Mouse (Mus musculus) urinary bladder, postnatal 36 days (tissue): ENCODE results near the gene Gm45711.
"Not testable (repeated sequence)": the region's sequence is repeated elsewhere in the genome, so short reads cannot be mapped to it uniquely, and the experiment has no call there.

Experiments used
- DNase-seq, 2 experiments: peaks; one replicate each; pipeline ENCODE4 v3.0.0; 2022; ENCODE audit warnings: low spot score in 2 of 2, mixed read lengths in 1 of 2

The Gm45711 gene

DNA sequence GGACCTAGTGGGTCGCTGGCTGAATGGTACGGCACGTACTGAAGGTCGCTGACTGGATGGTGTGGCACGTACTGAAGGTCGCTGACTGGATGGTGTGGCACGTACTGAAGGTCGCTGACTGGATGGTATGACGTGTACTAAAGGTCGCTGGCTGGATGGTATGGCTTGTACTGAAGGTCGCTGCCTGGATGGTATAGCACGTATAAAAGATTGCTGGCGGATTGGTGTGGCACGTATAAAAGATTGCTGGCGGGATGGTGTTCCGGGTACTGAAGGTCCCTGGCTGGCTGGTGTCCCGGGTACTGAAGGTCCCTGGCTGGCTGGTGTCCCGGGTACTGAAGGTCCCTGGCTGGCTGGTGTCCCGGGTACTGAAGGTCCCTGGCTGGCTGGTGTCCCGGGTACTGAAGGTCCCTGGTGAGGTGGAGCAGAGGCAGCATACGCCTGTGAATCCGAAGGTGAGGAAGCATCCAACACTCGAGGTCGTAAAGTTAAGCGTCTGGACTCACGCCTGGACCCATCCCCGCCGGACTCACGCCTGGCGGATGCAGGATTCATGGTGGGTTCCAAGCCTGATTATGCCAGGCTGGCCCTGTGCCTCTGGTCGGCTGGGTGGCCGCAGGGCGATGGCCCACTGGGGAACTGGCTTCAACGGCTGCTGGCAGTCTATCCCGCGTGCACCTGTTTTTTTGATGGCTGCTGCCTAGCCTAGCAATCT is at the start of gene Gm45711, which contains the start of gene Cmtm1:
Gene Gm45711 (minus strand): TSS at position 641 of the 715 bp plus-strand sequence.
Gene Cmtm1 (minus strand): TSS at position 705 of the 715 bp plus-strand sequence.
- not testable (repeated sequence) for DNase-seq

DNA sequence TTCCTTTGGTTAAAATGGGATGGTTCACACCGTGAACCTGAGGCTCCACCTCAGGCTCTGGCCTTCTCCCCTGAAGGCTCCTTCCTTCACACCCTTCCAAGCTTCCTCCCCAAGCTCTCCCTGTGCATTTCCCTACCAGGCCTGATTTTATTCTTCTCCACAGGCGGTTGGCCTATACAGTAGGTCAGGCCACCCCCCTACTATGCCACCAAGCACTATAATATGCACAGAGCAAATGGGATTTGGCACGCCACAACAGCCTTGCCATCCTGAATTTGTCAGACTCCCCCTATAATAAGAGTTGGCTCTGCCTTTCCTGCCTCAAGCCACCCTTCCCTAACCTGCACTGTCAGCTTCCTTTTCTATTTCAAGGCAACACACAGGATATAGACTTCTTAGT is 48.8 kb upstream of the Gm45711 start:
- no peak for DNase-seq

DNA sequence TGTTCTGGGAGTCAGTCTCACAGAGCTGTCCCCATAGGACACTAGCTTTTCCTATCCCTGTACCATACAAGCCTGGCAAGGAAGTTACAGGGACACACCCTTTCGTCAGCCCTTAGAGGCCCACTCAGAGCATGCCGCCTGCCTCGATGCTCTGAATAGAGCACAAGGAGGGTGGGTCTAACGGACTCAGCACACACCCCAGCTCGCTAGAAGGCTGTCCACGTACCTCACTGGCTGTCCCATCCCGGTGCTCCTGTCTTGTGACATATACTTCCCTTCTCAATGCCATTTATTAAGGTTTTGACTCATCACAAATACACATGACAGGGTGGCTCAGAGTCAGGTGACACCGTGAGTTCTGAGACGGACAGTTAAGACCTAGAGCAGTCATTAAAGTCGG is 44.6 kb upstream of the Gm45711 start:
- DNase-seq: no peak

DNA sequence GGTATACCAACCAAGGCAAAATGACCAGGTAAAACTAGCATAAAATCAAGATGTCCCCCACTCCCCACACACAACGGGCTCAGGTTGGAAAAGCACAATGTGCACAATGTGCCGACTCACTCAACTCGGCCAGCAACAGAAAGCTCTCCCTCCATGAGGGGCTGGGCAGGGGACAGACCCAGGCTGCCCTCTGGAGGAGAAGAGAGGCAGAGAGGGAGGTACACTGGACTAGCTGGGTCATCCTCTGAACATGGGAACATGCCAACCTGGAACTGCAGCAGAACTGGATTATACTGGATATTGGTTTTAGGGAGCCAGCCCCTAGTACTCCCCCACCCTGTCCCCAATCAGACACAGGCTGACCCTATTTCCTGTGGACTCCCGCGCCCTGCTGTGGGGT is 43.3 kb upstream of the Gm45711 start:
- DNase-seq: no peak

DNA sequence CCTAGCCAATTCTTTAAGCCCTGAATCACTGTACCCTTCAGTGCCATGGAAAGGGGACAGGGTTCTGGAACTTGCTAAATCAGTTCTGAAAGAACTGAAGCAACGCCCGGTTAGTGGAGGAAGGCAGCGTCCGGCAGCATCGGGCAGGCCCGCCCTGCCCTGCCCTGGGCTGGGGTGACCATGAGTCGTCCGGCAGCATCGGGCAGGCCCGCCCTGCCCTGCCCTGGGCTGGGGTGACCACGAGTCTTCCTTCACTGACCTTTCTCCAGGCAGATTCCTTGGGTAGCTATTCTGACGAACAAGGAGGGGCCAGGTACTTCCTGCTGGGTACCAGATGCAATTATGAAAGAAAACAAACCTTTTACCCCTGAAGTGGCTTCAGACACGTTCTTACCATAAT is 40.2 kb upstream of the Gm45711 start:
- no peak for DNase-seq

DNA sequence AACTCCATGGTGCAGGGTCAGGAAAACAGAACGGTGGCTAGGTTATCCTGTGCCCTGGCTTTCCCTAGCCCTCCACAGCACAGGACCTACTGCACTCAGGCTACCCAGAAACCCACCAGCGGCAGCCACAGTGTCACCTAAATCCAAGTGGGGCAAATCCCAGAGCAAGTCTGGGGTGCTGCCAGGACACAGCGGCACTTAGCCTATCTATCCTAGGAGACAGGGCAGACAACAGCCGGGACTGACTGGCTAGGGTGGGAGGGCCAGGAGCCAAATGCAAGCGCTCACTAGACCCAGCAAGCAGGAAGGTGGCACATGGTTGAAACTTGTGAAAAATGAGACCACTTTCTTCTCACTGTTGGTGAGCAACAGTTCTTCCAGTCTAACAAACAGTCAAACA is 39.1 kb upstream of the Gm45711 start:
- DNase-seq: no peak

DNA sequence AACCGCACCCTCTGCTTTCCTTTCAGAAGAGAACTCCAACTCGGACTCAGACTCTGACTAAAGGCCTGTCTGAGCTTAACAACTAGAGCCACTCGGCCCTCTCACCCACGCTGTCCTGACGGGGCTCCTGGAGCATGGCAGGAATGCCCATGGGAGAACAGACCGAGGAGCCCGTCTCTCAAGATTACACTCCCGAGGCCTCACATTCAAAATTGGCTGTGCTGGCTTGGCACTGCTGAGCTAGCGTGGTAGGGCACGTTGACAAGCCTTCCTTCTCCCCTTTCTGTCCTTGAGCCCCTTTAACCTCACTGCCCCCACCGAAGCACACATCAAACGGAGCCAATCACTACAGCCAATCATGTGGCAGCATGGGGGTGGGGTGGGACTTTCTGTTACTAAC is 36.8 kb upstream of the Gm45711 start:
- DNase-seq: no peak

DNA sequence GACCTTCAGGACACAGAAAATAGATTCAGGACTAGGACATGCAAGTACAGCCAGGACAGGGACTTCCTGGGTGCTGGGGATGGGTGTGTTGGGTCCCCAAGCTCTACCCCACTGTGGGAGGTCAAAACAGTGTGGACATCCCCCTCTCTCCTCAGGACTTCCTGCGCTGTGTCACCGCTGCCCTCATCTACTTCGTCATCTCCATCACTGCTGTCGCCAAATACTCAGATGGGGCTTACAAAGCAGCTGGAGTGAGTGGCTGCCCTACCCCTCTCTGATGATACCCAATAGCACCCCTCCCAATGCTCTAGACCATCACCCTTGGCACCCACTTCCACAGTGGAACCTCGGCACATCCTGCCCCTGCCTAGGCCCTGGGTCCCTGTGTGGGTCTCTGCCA is 34.7 kb upstream of the Gm45711 start:
- DNase-seq: no peak

DNA sequence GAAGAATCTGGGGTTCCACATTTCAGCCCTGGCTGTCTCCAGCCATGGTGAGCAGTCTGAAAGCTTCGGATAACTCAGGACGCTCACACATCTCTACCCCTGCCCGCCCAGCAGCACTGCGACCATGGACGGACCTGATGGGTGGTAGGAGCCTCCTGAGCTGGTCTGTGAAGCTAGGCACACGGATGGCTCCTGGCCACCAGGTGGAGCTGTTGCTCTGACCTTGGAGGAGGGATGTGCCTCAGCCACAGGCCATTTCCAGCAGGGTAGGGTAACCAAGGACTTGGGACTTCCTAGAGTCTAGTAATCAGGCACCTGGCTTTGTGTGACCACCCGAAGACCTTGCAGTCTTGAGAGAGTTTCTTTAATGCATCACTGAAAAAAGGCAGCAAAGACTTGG is 34.1 kb upstream of the Gm45711 start:
- peak; percentile 80 to 86 for DNase-seq

DNA sequence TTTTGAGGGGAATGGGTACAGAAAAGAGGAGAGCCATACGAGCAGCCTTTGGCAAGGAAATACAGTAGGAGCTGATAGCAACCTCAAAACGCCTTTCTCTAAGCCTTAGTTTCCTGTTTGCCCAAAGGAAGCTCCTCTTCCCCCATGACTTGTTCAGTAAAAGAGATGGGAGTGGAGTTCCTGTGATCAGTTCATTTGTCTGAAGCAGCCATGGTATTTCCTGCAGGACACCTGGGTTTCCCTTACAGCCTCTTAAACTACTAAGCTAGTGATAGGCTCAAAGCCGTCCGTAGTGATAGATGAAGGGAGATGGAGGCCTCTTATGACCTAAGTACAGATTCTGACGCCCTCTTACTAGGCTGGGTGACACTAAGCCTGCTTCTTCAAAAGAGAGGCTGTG is 32.5 kb upstream of the Gm45711 start:
- DNase-seq: no peak

DNA sequence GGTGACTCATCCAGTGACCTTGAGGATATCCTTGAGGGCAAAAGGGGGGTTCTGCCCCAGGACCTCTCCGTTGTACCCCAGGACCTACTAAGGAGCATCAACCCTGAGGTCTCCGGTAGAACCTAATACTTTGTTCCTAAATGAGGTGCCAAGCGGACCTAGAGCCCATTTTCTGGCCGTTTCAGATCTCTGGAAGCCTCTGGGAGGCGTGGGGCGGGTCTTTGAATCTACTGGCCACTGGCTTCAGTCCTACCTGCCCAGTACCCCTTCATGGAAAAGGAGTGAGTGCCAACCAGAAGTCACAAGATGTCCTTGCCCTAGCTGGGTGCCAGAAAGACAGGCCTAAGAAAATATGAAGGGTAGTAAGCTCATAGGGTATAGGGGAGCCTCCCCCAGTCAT is 31.8 kb upstream of the Gm45711 start:
- DNase-seq: no peak

DNA sequence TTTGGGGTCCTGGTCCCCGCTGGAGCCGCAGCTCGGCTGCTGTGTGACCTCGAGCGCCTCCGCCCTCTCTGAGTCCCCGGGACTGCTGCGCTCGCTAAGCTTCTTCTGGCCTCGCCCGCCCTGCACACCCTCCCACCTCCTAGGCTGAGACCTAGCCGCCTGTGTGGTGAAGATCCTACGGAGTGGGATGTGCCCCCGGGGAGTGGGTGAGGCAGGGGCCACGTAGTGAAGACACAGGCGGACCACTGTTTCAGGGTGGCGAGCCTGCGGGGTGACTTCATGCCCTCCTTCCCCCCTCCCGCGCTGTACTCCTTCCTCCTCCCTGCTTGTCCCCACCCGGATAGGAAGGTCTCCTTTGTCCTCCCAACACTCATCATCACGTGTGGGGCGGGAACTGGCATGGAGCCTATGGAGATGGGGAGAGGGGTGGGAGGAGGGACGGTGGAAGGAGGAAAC is 31.3 kb upstream of the Gm45711 start:
- DNase-seq: peak; percentile 43 to 74

DNA sequence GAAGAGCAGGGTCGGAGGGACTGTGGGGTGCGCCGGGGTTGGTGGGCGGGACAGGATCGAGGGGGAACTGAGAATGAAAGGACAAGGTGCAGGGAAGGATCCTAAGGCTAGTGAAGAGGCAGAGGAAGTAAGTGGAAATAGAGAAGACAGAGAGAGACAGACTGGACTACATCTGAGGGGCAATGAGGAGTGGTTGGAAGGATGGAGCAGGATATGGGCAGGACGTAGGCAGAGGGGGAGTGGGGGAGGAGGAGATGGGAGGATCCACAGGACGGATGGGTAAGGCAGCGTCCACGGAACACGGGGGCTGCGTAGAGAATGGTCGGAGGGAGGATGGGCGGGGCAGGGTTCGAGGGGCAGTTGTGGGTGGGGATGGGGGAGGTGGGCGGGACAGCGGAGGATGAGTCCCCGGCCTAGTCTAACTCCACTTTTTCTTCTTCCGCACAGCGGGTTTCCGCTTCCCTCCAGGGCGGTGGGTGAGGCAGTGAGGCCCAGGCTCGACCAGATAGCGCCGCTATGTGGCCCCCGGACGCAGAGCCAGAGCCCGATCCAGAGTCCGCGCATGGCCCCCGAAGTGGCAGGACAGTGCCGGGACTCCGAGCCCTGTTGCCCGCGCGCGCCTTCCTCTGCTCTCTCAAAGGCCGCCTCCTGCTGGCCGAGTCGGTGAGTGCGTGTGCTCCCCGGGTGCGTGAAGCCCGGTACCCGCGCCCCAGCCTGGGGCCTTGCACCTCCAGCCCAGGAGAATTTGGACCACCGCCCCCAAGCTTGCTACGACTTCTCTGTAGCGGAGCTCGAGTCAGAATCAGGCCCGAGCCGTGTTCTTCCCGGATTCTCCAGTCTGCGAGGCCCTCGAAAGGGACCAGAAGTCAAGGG is 30.6 kb upstream of the Gm45711 start:
- peak; percentile 59 to 76 for DNase-seq

DNA sequence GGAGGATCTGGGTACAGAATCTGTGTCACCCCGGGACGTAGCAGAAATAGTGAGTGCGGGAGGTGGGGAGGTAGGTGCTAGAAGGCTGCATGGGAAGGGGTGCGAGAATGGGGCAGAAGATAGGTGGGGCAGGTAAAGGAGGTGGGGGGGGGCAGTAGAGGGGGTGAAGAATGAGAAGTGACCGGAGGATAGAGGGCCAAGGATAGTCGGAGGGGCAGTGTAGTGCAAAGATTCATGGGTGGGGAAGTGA is 30.0 kb upstream of the Gm45711 start:
- DNase-seq: no peak

DNA sequence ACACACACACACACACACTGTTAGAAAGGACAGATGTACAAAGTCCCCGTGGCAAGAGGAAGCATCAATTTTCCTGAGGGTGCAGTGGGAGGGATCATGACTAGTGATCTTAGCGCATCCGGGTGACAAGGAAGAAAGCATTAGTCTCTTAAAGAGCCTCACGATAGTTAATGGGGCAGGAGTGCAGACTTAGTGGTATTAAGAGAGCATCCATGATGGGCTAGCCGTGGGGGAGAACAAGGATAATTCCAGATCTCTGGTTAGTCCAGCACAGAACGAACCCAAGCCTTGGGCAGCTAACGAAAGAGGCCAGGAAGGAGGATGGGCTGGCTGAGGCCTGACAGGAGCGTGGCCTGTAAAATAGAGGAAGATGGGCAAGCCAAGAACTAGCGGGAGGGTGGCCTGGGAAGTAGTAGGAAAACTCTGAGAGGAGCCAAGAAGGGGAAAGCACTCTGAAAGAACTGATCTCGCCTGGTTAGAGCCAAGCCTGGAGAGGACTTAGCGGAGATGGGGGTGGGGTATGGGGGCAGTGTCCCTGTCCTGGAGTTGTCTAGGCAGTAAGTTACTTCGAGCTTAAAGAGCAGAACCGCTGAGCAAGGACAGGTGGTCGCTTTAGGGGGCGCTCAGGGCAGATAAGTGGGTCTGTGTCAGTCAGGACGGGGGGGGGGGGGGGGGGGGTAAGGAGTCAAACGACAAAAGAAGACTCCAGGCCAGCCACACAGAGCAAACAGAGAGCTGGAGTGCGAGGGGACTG is 29.5 kb upstream of the Gm45711 start, which contains the start of gene Cmtm3:
Gene Cmtm3 (plus strand): TSS at position 182 of the 754 bp plus-strand sequence.
- DNase-seq: peak; percentile 20 to 27

DNA sequence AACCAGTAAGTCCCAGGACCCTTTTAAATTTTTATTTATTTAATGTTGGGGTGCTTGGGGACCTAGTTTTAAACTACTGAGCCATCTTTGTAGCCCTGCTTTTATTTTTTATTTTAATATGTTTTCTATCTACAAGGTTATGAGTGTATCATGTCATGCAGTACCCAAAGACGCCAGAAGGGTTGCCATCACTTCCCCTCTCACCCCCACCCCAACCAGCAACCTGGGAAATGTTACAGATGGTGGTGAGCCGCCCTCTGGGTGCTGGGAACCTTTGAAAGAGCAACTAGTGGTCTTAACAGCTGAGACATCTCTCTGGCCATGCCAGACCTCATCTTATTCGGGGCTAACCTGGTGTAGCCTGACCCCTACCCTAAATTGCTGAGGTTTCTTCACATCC is 28.0 kb upstream of the Gm45711 start:
- DNase-seq: no peak

DNA sequence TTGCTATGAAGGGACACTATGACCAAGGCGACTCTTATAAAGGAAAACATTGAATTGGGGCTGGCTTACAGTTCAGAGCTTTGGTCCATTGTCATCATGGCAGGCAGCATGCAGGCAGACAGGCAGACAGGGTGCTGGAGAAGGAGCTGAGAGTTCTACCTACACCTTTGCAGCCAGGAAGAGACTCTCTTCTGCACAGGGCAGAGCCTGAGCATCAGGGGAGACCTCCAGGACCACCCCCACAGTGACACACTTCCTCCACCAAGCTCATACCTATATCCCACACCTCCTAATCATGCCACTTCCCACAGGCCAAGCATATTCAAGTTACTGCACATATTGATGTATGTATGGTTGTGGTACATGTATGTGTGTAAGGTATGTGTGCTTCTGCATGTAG is 26.9 kb upstream of the Gm45711 start:
- DNase-seq: no peak

DNA sequence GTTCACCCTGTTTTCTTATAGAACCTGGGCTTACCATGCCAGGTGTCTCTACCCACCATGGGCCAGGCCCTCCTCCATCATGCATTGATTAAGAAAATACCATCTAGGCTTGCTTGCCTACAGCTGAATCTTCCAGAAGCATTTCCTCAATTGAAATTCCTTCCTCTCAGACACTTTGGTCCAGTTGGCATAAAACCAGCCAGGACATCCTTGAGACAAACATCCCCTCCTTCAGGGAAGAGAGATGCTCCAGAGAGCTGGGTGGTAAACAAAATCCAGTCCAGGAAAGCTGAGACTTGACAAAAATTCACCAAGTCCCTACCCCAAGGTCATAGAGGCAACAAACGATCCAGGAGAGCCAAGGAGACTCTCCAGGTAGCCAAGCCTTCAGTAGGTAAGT is 24.3 kb upstream of the Gm45711 start:
- no peak for DNase-seq

DNA sequence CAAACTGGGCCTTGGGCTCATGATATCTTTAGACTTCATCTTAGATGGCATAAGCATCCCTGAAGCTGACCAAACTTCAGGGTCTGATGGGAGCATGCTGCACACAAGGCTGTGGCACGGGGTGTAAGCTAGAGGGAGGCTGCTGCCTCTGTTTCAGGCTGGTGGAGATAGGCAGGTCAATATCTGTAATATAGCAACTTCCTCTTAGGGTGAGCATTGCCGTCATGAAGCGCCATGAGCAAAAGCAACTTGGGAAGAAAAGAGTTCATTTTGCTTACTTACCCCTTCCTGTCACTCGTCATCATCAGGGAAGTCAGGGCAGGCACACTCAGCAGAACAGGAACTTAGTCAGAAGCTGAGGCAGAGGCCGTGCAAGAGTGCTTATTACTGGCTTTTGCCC is 23.9 kb upstream of the Gm45711 start:
- DNase-seq: no peak

DNA sequence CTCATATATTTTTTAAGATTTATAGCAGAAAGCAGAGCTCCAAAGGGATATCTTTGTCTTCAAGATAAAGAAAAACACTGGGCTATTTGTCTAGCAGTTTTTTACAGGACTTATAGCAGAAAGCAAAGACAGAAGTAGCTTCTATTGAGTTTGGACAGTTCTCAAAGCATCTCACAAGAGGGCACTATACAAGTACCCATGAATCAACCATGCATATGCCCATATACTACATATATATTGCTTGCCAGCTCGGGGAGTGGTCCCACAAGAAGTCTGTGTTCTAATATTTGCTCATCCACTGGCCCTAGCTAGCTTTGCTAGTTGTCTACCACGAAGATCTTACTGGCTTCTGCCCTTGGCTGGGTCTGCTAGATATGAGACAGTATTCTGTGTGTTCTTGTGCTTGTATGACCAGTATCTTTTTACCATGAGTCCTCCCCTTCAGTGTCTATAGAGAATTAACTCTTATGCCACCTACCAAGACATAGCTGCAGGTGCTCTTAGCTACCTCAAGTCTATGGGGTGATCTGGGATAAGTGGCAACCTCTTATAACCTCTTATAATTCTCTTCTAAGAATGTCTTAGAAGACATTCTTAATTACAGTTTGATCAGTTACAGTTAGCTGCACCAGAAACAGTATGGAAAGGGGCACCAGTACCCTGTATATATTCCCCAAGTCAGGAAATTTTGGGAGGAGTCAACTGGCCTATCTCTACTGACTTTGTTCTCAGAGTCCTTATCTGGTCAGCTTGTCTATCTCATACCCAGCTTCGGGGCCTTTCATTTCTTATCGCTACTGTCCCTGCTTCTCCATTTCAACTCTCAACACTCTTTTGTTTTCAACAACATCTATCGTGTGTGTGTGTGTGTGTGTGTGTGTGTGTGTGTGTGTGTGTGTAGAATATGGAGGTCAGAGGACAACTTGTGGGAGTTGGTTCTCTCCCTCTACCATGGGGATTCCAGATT is 23.1 kb upstream of the Gm45711 start:
- no peak for DNase-seq

DNA sequence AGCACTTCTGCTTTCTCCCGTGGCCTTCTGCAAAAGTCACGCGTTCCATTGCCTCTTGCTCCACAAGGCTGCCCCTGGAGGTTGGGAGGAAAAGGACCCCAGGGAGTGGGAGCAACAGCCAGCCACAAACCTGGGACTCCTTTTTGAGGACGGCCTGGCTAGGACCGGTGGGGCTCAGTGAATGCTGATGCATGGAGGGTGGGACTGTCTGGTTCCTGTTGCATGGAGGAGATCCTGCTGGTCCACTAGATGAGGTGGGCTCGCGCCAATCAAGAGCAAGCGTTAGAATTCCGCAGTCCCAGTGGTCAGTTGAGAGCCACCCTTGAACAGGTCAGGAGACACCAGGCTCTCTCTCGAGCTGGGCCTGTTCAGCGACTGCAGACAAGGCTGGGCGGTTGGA is 12.0 kb upstream of the Gm45711 start, which contains the start of gene Cmtm2b:
Gene Cmtm2b (plus strand): TSS at position 301 of the 400 bp plus-strand sequence.
- DNase-seq: not testable (repeated sequence)
